Mouse (Mus musculus) ES-Bruce4 (cell line): ENCODE measurements at regions not wholly inside any gene's neighbourhood (a gene's known extent, or its start where the extent isn't known, plus 50 kb on each side); places are given as distances from the start of the nearest gene placed in this dataset.

ENCODE experiments used
- H3K27ac ChIP-seq: 2 replicates; pipeline ENCODE4 v1.5.1; 2012; ENCODE audit warnings: low read length, inconsistent platforms; ENCODE audit not compliant: insufficient read depth
- H3K27me3 ChIP-seq: 2 replicates; pipeline ENCODE4 v1.6.1; 2012; ENCODE audit warnings: mild to moderate bottlenecking, low read length, inconsistent platforms; ENCODE audit not compliant: control insufficient read depth, poor library complexity, insufficient read depth, severe bottlenecking
- H3K36me3 ChIP-seq: 2 replicates; pipeline ENCODE4 v1.6.1; 2012; ENCODE audit warnings: inconsistent platforms, mild to moderate bottlenecking, low read length, moderate library complexity; ENCODE audit not compliant: control insufficient read depth, poor library complexity, insufficient read depth, severe bottlenecking
- H3K4me1 ChIP-seq: one replicate; pipeline ENCODE4 v1.8.1; 2011; ENCODE audit warnings: low read length; ENCODE audit not compliant: control insufficient read depth, insufficient read depth
- H3K4me3 ChIP-seq: 2 replicates; pipeline ENCODE4 v1.5.1; 2011; ENCODE audit warnings: low read depth, mild to moderate bottlenecking, low read length
- H3K9ac ChIP-seq: 2 replicates; pipeline ENCODE4 v1.6.1; 2012; ENCODE audit warnings: low read depth, mild to moderate bottlenecking, inconsistent platforms; ENCODE audit not compliant: poor library complexity, severe bottlenecking
- H3K9me3 ChIP-seq: replicated peaks from 2 replicates; pipeline ENCODE4 v1.6.1; 2012; ENCODE audit warnings: mild to moderate bottlenecking, low read length, inconsistent platforms; ENCODE audit not compliant: control insufficient read depth, poor library complexity, insufficient read depth, severe bottlenecking
- CTCF ChIP-seq: IDR thresholded peaks from one replicate; pipeline ENCODE4 v1.8.1; 2011; ENCODE audit warnings: low read depth, low read length
- EP300 ChIP-seq: IDR thresholded peaks from 2 replicates; pipeline ENCODE4 v1.6.1; 2011; ENCODE audit warnings: low read depth, low read length; ENCODE audit not compliant: insufficient read depth
- POLR2A ChIP-seq: IDR thresholded peaks from one replicate; pipeline ENCODE4 v1.8.1; 2011; ENCODE audit warnings: low read length; ENCODE audit not compliant: insufficient read depth

GRCm38 (mm10) chr7:95689161-95689833, 481.7 kb upstream of the Tenm4 start:
- TF ChIP-seq CTCF (no peak), POLR2A (no peak), EP300 (no peak)
- H3K4me1 ChIP-seq = no peaks in the 10 kb centered on the region
- H3K27me3 ChIP-seq = peaks cover 2% of the 10 kb centered on the region
- no peaks in the 10 kb centered on the region for H3K9me3 ChIP-seq
- H3K36me3 ChIP-seq = no peaks in the 10 kb centered on the region
- H3K4me3 ChIP-seq = no peak overlapping the region
- H3K27ac ChIP-seq = no peak overlapping the region
- H3K9ac ChIP-seq = no peak overlapping the region

DNA sequence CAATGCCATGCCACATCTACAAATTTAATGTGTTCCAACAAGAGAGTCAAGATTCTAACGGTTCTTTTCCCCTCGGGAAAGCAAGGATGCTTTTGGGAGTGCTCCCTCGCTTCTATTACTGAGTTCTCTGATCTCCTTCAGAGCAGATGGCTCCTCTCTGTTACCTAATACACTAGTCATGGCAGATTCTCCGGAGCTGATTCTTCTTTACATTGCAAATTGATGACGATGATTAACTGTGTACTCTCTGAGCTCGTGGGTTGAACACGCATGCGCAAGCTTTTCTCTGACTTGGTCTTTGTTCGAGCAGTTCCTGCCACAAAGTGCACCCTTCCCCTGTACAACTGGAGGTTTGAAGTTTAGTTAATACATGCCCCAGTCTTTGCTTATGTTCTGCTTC, 471.5 kb upstream of the Tenm4 start:
- Histone ChIP-seq H3K27ac (no peak overlapping the region), H3K4me1 (no peaks in the 10 kb centered on the region), H3K9me3 (no peaks in the 10 kb centered on the region), H3K36me3 (no peaks in the 10 kb centered on the region), H3K9ac (no peak overlapping the region), H3K27me3 (no peaks in the 10 kb centered on the region), H3K4me3 (no peak overlapping the region)
- TF ChIP-seq CTCF (no peak), POLR2A (no peak), EP300 (no peak)

DNA sequence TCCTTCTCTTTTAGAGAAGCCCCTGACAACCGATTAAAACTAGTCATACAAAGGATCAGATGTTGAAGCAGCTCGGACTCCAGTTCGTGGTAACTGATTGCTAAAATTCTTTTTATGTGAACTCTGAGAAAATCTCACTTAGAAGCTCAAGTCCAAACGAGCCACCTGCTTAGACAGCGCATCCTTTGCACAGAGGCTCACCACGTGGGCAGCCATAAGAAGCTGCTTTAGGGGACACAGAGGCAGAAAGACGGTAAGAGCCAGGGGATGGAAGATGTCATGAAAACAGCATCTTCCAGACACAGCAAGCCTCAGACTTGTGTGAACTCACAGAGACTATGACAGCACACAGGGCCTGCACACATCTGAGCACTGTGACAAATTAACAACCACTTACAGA, 461.0 kb upstream of the Tenm4 start:
- H3K4me1 ChIP-seq = no peaks in the 10 kb centered on the region
- H3K27ac ChIP-seq = no peak overlapping the region
- TF ChIP-seq CTCF (no peak), POLR2A (no peak), EP300 (no peak)
- no peak overlapping the region for H3K9ac ChIP-seq
- H3K4me3 ChIP-seq = no peak overlapping the region
- H3K36me3 ChIP-seq = no peaks in the 10 kb centered on the region
- no peaks in the 10 kb centered on the region for H3K27me3 ChIP-seq
- no peaks in the 10 kb centered on the region for H3K9me3 ChIP-seq

GRCm38 (mm10) chr7:95720083-95720482, 451.0 kb upstream of the Tenm4 start:
- no peaks in the 10 kb centered on the region for H3K4me1 ChIP-seq
- no peak overlapping the region for H3K4me3 ChIP-seq
- no peaks in the 10 kb centered on the region for H3K27me3 ChIP-seq
- no peaks in the 10 kb centered on the region for H3K9me3 ChIP-seq
- H3K27ac ChIP-seq = no peak overlapping the region
- H3K9ac ChIP-seq = no peak overlapping the region
- TF ChIP-seq CTCF (no peak), POLR2A (no peak), EP300 (no peak)
- H3K36me3 ChIP-seq = no peaks in the 10 kb centered on the region

- Histone ChIP-seq H3K4me1 (no peaks in the 10 kb centered on the region), H3K36me3 (no peaks in the 10 kb centered on the region), H3K27me3 (no peaks in the 10 kb centered on the region), H3K9me3 (no peaks in the 10 kb centered on the region), H3K4me3 (no peak overlapping the region), H3K27ac (no peak overlapping the region), H3K9ac (no peak overlapping the region)
- TF ChIP-seq EP300 (no peak), CTCF (no peak), POLR2A (no peak)
Measured at GRCm38 (mm10) chr7:95725716-95726487, 445.1 kb upstream of the Tenm4 start.

GRCm38 (mm10) chr7:95733807-95734206, 437.2 kb upstream of the Tenm4 start:
- H3K27ac ChIP-seq = no peak overlapping the region
- no peaks in the 10 kb centered on the region for H3K4me1 ChIP-seq
- no peak overlapping the region for H3K9ac ChIP-seq
- no peak overlapping the region for H3K4me3 ChIP-seq
- TF ChIP-seq EP300 (no peak), POLR2A (no peak), CTCF (no peak)
- H3K36me3 ChIP-seq = no peaks in the 10 kb centered on the region
- no peaks in the 10 kb centered on the region for H3K9me3 ChIP-seq
- no peaks in the 10 kb centered on the region for H3K27me3 ChIP-seq
